Mouse (Mus musculus) heart, embryonic 16.5 days (tissue): Measurements from ENCODE around the gene Krt12. TPM values are rescaled to one million over a fixed set of nuclear protein-coding genes. Genes with fewer than 3 reads are reported as not detected.

ENCODE experiments used
- ATAC-seq: fragments of 200-750 bp; cut with Nextera tagmentation; replicated peaks from 2 replicates; pipeline ENCODE4 v1.8.0; 2017; ENCODE audit warnings: moderate number of reproducible peaks; ENCODE audit not compliant: insufficient read depth, low FRiP score; ENCODE audit errors: extremely low read depth
- H3K27ac ChIP-seq: fragments of 300-500 bp; sonication (generic); 2 replicates; pipeline ENCODE4 v1.5.1; 2014; ENCODE audit warnings: mild to moderate bottlenecking, low read length, control low read depth, moderate library complexity
- H3K27me3 ChIP-seq: fragments of 300-500 bp; sonication (generic); 2 replicates; pipeline ENCODE4 v1.6.1; 2014; ENCODE audit warnings: low read length, mixed read lengths; ENCODE audit not compliant: control insufficient read depth, insufficient read depth
- H3K36me3 ChIP-seq: fragments of 300-500 bp; sonication (generic); 2 replicates; pipeline ENCODE4 v1.6.1; 2014; ENCODE audit not compliant: control insufficient read depth, insufficient read depth
- H3K4me1 ChIP-seq: fragments of 300-500 bp; sonication (generic); 2 replicates; pipeline ENCODE4 v1.6.1; 2014; ENCODE audit warnings: low read length, mixed read lengths; ENCODE audit not compliant: control insufficient read depth, insufficient read depth
- H3K4me2 ChIP-seq: fragments of 300-500 bp; sonication (generic); 2 replicates; pipeline ENCODE4 v1.6.1; 2014; ENCODE audit warnings: low read depth, mild to moderate bottlenecking, control low read depth, low read length
- H3K4me3 ChIP-seq: fragments of 300-500 bp; sonication (generic); 2 replicates; pipeline ENCODE4 v1.5.1; 2014; ENCODE audit warnings: mild to moderate bottlenecking, control low read depth, low read length
- H3K9ac ChIP-seq: fragments of 300-500 bp; sonication (generic); 2 replicates; pipeline ENCODE4 v1.6.1; 2014; ENCODE audit warnings: low read length, control low read depth
- H3K9me3 ChIP-seq: fragments of 300-500 bp; sonication (generic); replicated peaks from 2 replicates; pipeline ENCODE4 v1.6.1; 2016; ENCODE audit warnings: low read length; ENCODE audit not compliant: control insufficient read depth
- WGBS: fragments of 180-500 bp; shearing (Covaris S2); extraction: QIAGEN DNeasy Blood & Tissue Kit; methylation state at CpG from one replicate; pipeline ENCODE4 v1.1.7; 2014; 5-methylcytosine and 5-hydroxymethylcytosine counted together
- polyA plus RNA-seq: library from polyadenylated mRNA; unstranded; fragments of >200 nt; fragmentation: Nextera tagmentation; extraction: Ambion mirVana; gene quantifications from 2 replicates; pipeline ENCODE4 v1.2.1, GENCODE M21; 2015

Krt12 gene
- polyA plus RNA-seq, 1 experiment from 2014 or later = not detected

DNA sequence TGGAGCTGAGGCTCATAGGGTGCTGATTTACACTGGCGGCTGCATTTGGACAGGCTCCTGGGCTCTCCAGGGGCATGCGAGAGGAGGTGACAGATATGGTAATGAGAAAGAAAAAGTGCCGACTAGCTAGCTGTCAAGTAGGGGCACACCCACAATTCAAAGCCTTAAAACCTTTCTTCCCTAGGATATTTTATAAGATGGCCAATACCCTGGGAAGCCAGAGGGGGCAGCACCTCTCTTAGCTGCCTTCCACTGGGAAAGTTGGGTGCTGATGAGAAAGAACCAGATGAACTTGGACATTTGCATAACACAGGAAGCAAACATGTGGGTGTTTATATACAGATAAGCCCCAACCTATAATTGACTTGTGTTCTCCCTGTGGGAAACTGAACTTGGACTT, 52.8 kb downstream of the Krt12 start:
- Histone ChIP-seq H3K36me3 (no peaks in the 10 kb centered on the region), H3K4me3 (no peak overlapping the region), H3K9me3 (no peaks in the 10 kb centered on the region), H3K9ac (no peak overlapping the region), H3K4me1 (no peaks in the 10 kb centered on the region), H3K4me2 (no peak overlapping the region), H3K27ac (no peak overlapping the region), H3K27me3 (peaks cover 5% of the 10 kb centered on the region; the same call in 1 of the 2 replicates)
- ATAC-seq = no peak
- 9% methylated on average over 3 of the region's 3 CpGs for WGBS

DNA sequence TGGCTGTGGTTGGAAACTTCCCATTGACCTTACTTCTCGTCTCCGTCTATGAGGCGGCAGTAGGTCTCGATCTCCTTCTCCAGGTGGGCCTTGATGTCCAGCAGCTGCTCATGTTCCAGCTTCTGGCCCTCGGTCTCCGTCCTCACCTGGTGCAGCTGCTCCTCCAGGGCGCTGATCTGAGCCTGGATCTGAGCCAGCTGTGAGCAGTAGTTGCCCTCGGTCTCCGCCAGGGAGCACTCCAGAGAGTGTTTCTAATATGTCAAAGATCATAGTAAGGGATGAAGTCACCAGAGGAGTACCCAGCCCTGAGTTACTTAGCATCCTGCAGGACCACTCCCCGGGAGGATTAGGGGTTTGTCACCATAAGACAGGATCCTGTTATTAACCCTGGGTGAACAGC, 55.3 kb downstream of the Krt12 start:
- no peak for ATAC-seq
- Histone ChIP-seq H3K4me1 (no peaks in the 10 kb centered on the region), H3K36me3 (no peaks in the 10 kb centered on the region), H3K4me2 (no peak overlapping the region), H3K9ac (no peak overlapping the region), H3K27ac (no peak overlapping the region), H3K9me3 (no peaks in the 10 kb centered on the region), H3K27me3 (peaks cover 5% of the 10 kb centered on the region; the same call in 1 of the 2 replicates), H3K4me3 (no peak overlapping the region)
- 35% methylated on average over 10 of the region's 10 CpGs for WGBS

Other genes starting within 250 kb of the Krt12 start
- gene Smarce1, start 191.2 kb downstream of the Krt12 start, polyA plus RNA-seq = 161 and 177 TPM in 2 replicates
- gene Krt222, start 178.2 kb downstream of the Krt12 start, polyA plus RNA-seq = 3.2 and 4.5 TPM in 2 replicates
- gene Krt24, start 137.0 kb downstream of the Krt12 start, polyA plus RNA-seq = not detected in 2 replicates
- gene Krt25, start 99.3 kb downstream of the Krt12 start, polyA plus RNA-seq = 0.07 and 0.10 TPM in 2 replicates
- not detected in 2 replicates for gene Krt26, start 84.3 kb downstream of the Krt12 start, polyA plus RNA-seq
- not detected in 2 replicates for gene Krt27, start 71.2 kb downstream of the Krt12 start, polyA plus RNA-seq
- 0.09 TPM in 1 of 2 replicates, not detected in the other for gene Krt28, start 47.4 kb downstream of the Krt12 start, polyA plus RNA-seq
- gene Krt10, start 32.9 kb downstream of the Krt12 start, polyA plus RNA-seq = 13.2 and 14.1 TPM in 2 replicates
- 0.54 and 2.5 TPM in 2 replicates for gene Krt20, start 15.9 kb upstream of the Krt12 start, polyA plus RNA-seq
- 0.46 and 0.70 TPM in 2 replicates for gene Krt23, start 70.9 kb upstream of the Krt12 start, polyA plus RNA-seq
- not detected in 2 replicates for gene Krt39, start 99.1 kb upstream of the Krt12 start, polyA plus RNA-seq
- not detected in 2 replicates for gene Krt40, start 120.9 kb upstream of the Krt12 start, polyA plus RNA-seq
- not detected in 2 replicates for gene Krtap3-3, start 128.6 kb upstream of the Krt12 start, polyA plus RNA-seq
- not detected in 2 replicates for gene Krtap3-2, start 134.6 kb upstream of the Krt12 start, polyA plus RNA-seq
- gene Gm11939, start 137.2 kb upstream of the Krt12 start, polyA plus RNA-seq = not detected in 2 replicates
- not detected in 2 replicates for gene Krtap3-1, start 144.4 kb upstream of the Krt12 start, polyA plus RNA-seq
- gene Krtap1-5, start 158.8 kb upstream of the Krt12 start, polyA plus RNA-seq = not detected in 2 replicates
- not detected in 2 replicates for gene Krtap1-4, start 161.4 kb upstream of the Krt12 start, polyA plus RNA-seq
- not detected in 2 replicates for gene Krtap1-3, start 169.1 kb upstream of the Krt12 start, polyA plus RNA-seq
- gene Krtap9-3, start 175.8 kb upstream of the Krt12 start, polyA plus RNA-seq = not detected in 2 replicates
- gene Gm11938, start 181.0 kb upstream of the Krt12 start, polyA plus RNA-seq = not detected in 2 replicates
- gene Gm11937, start 187.9 kb upstream of the Krt12 start, polyA plus RNA-seq = not detected in 2 replicates
- not detected in 2 replicates for gene Krtap2-4, start 192.6 kb upstream of the Krt12 start, polyA plus RNA-seq
- not detected in 2 replicates for gene Gm11562, start 198.2 kb upstream of the Krt12 start, polyA plus RNA-seq
- not detected in 2 replicates for gene Krtap4-1, start 206.0 kb upstream of the Krt12 start, polyA plus RNA-seq
- gene Krtap4-2, start 212.8 kb upstream of the Krt12 start, polyA plus RNA-seq = not detected in 2 replicates
- gene Krtap4-7, start 221.8 kb upstream of the Krt12 start, polyA plus RNA-seq = not detected in 2 replicates
- gene Gm11555, start 228.0 kb upstream of the Krt12 start, polyA plus RNA-seq = not detected in 2 replicates
- gene Gm11563, start 236.7 kb upstream of the Krt12 start, polyA plus RNA-seq = not detected in 2 replicates
- gene Krtap4-6, start 243.7 kb upstream of the Krt12 start, polyA plus RNA-seq = not detected in 2 replicates